Mouse (Mus musculus) myocyte (in vitro differentiated cells): ENCODE measurements around the gene Dhx32.

Experiments used
- CEBPB ChIP-seq: IDR thresholded peaks from 2 replicates; pipeline ENCODE4 v1.6.1; 2011; ENCODE audit warnings: mild to moderate bottlenecking, moderate library complexity; ENCODE audit not compliant: poor library complexity, insufficient read depth, severe bottlenecking
- MAX ChIP-seq: IDR thresholded peaks from one replicate; pipeline ENCODE4 v1.6.1; 2011; ENCODE audit warnings: low read depth, mild to moderate bottlenecking, control low read depth
- MYOG ChIP-seq, 3 experiments: IDR thresholded peaks; one replicate each; pipeline ENCODE4 v1.6.1; 2011; ENCODE audit warnings: control low read depth in 2 of 3, low read depth in 2 of 3, mild to moderate bottlenecking in 2 of 3; ENCODE audit not compliant: insufficient read length in 2 of 3, control insufficient read depth in 1 of 3, insufficient read depth in 1 of 3
- POLR2A ChIP-seq: IDR thresholded peaks from one replicate; pipeline ENCODE4 v1.6.1; 2011; ENCODE audit warnings: low read depth, mild to moderate bottlenecking, control low read depth, moderate library complexity; ENCODE audit not compliant: insufficient read length
- POLR2AphosphoS2 ChIP-seq: IDR thresholded peaks from one replicate; pipeline ENCODE4 v1.6.1; 2011; ENCODE audit warnings: low read depth, control low read depth; ENCODE audit not compliant: insufficient read length
- TCF12 ChIP-seq: IDR thresholded peaks from one replicate; pipeline ENCODE4 v1.6.1; 2011; ENCODE audit warnings: mild to moderate bottlenecking, control low read depth; ENCODE audit not compliant: poor library complexity, insufficient read depth, severe bottlenecking
- USF1 ChIP-seq: IDR thresholded peaks from one replicate; pipeline ENCODE4 v1.6.1; 2011; ENCODE audit warnings: low read depth, mild to moderate bottlenecking, control low read depth, moderate library complexity

DNA sequence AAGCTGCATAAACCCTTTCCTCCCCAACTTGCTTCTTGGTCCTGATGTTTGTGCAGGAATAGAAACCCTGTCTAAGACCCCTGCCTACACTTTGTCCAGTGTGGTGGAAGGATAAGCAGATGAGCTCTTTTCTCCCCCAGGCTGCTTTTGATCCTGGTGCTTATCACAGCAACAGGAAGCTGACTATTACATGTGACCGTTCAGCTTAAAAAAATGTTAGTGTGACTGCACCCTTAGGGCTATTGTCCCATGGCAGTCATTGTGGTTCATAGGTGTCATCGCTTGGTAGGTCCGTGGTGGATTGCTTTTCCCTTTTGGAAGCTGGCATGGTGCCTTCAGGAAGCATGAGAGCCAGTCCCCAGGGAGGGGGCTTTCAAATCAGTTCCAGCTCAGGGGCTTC is 5.6 kb upstream of the Dhx32 start:
- TF ChIP-seq POLR2AphosphoS2, result no peak
- TF ChIP-seq MAX, result no peak
- TF ChIP-seq POLR2A, result no peak
- no peak for TF ChIP-seq USF1
- TF ChIP-seq TCF12, result no peak
- TF ChIP-seq CEBPB, result no peak
- TF ChIP-seq MYOG (IDR thresholded peaks at IDR 0.05; ENCODE audit: control insufficient read depth in 1 of 3, insufficient read depth in 1 of 3, insufficient read length in 2 of 3, low read depth in 2 of 3), result no peak
